Mouse (Mus musculus): ENCODE measurements at regions not wholly inside any gene's neighbourhood (a gene's known extent, or its start where the extent isn't known, plus 50 kb on each side); places are given as distances from the start of the nearest gene placed in this dataset.

DNA sequence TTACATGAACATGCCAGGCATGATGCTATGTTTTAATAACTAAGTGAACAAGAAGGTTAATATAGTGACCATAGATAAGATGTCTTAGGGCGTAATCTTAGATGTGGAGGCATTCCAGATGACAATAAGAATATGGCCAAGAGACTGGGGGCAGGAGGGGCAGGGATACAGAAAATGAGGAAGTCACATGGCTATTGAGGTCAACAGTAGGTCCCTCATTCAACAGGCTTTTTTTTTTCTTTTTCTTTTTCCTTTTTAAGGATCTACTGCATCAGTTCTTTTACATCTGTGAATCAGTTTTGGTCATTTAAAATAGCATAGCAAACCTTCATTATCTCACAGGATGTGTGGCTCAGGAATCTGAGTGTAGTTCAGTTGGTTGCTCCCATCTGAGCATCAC lies 80.4 kb upstream of the Tmem164 start:
- Histone ChIP-seq H3K4me1 (ENCODE audit: insufficient read depth) (no peaks in the 10 kb centered on the region), H3K9ac (replicated peaks) (no peak overlapping the region), H3K27ac (ENCODE audit: low read depth) (no peak overlapping the region), H3K27me3 (ENCODE audit: insufficient read depth, low read length) (peaks cover 3% of the 10 kb centered on the region; the same call in 1 of the 2 replicates), H3K4me2 (ENCODE audit: low read depth, low read length) (no peak overlapping the region), H3K9me3 (ENCODE audit: low read length) (no peaks in the 10 kb centered on the region), H3K36me3 (replicated peaks; ENCODE audit: insufficient read depth, low read length) (no peaks in the 10 kb centered on the region), H3K4me3 (ENCODE audit: low read depth, low read length) (no peak overlapping the region)
- no peak for TF ChIP-seq CTCF (IDR thresholded peaks at IDR 0.05; ENCODE audit: low read depth)
- TF ChIP-seq EP300 (IDR thresholded peaks at IDR 0.05; ENCODE audit: low read depth), result no peak
- DNase-seq (no peak), ATAC-seq (no peak)
- WGBS (ENCODE audit: insufficient replicate concordance), result 74% methylated on average over 1 of the region's 1 CpGs

DNA sequence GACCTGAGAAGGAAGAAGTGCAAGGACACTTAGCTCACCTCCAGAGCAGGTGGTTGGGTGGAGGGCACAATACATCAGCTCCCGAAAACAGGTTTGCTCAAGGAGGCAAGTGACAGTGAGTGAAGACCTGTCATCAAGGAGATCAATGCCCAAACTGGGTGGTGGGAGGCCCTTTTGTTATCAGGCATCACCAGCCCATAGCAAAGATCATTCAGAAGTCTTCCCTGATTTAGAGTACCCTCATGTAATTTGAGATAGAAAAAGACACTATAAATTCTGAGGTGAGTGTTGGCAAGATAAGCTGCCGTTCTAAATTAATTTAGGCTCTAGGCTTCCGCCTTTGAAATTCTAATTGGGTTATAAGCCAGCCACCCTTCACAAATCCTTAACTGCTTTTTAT lies 76.1 kb upstream of the Tmem164 start:
- Histone ChIP-seq H3K27me3 (ENCODE audit: insufficient read depth, low read length) (peaks cover 6% of the 10 kb centered on the region; the same call in 1 of the 2 replicates), H3K36me3 (replicated peaks; ENCODE audit: insufficient read depth, low read length) (no peaks in the 10 kb centered on the region), H3K4me2 (ENCODE audit: low read depth, low read length) (no peak overlapping the region), H3K4me3 (ENCODE audit: low read depth, low read length) (no peak overlapping the region), H3K4me1 (ENCODE audit: insufficient read depth) (no peaks in the 10 kb centered on the region), H3K9ac (replicated peaks) (no peak overlapping the region), H3K27ac (ENCODE audit: low read depth) (no peak overlapping the region), H3K9me3 (ENCODE audit: low read length) (no peaks in the 10 kb centered on the region)
- DNase-seq (no peak), ATAC-seq (no peak)
- TF ChIP-seq EP300 (IDR thresholded peaks at IDR 0.05; ENCODE audit: low read depth) (no peak), CTCF (IDR thresholded peaks at IDR 0.05; ENCODE audit: low read depth) (no peak)
- 59% methylated on average over 3 of the region's 3 CpGs for WGBS (ENCODE audit: insufficient replicate concordance)

DNA sequence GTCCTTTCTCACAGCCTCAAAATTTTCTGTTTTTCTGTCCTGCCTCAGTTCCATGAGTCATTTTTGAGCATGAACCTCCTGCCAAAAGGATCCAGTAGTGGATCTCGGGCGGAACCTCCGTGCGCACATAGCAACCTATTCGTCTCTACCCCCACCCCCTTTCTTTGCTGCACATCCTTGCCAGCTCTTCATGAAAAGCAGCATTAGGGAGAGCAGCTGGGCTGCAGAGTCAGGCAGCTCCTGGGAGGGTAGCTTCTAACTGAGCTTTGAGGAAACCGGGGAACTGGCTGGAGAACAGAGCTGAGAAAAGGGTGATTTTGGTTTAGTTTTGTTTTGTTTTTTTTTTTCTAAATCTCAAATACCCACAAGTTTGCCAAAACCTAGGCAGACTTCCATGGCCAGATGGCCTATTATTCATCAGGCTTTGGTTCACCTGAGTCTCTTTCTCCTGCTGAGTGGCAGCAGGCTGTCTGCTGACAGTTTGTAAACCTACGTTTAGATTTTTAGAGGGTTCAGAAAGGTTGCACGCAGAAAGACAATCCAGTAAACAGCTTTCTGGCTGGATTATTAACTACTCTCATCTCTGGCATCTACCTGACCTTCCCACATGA lies 74.5 kb upstream of the Tmem164 start:
- H3K9ac ChIP-seq (replicated peaks), result no peak overlapping the region
- H3K27ac ChIP-seq (ENCODE audit: low read depth), result no peak overlapping the region
- DNase-seq, result no peak
- 82% methylated on average over 8 of the region's 8 CpGs for WGBS (ENCODE audit: insufficient replicate concordance)
- peaks cover 3% of the 10 kb centered on the region; the same call in 1 of the 2 replicates for H3K27me3 ChIP-seq (ENCODE audit: insufficient read depth, low read length)
- H3K4me3 ChIP-seq (ENCODE audit: low read depth, low read length), result no peak overlapping the region
- no peaks in the 10 kb centered on the region for H3K9me3 ChIP-seq (ENCODE audit: low read length)
- no peak for TF ChIP-seq CTCF (IDR thresholded peaks at IDR 0.05; ENCODE audit: low read depth)
- no peak for TF ChIP-seq EP300 (IDR thresholded peaks at IDR 0.05; ENCODE audit: low read depth)
- no peaks in the 10 kb centered on the region for H3K4me1 ChIP-seq (ENCODE audit: insufficient read depth)
- no peak for ATAC-seq
- H3K36me3 ChIP-seq (replicated peaks; ENCODE audit: insufficient read depth, low read length), result no peaks in the 10 kb centered on the region
- no peak overlapping the region for H3K4me2 ChIP-seq (ENCODE audit: low read depth, low read length)

DNA sequence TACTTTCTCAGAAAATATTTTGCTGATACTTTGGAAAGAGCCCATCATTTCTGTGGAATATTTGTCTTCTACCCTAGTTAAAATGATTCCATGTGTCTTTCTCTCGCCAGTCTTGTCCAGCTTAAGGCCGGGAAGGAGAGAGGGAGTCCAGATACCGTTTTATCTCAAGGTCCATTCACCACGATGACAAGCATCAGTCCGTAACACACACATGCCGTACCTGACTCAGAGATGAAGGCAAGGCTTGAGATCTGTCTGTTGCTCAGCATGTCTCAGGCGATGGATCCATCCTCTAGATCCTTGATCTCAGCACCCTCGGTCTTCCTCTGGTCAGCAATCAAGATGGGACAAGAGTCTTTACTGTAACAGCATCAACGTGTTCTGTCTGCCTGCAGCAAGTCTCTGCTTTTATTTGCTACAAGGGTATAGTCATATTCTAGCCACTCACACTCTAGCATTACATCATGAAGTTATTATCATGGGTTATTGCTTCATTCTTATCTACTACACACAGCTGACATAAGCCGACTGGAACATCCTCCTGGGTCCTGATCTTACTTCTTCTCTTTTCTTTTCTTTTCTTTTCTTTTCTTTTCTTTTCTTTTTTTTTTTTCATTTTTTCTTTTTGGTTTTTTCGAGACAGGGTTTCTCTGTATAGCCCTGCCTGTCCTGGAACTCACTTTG lies 64.9 kb upstream of the Tmem164 start:
- Histone ChIP-seq H3K27me3 (ENCODE audit: insufficient read depth, low read length) (no peaks in the 10 kb centered on the region), H3K9ac (replicated peaks) (no peak overlapping the region), H3K36me3 (replicated peaks; ENCODE audit: insufficient read depth, low read length) (no peaks in the 10 kb centered on the region), H3K27ac (ENCODE audit: low read depth) (no peak overlapping the region), H3K4me3 (ENCODE audit: low read depth, low read length) (no peak overlapping the region), H3K4me1 (ENCODE audit: insufficient read depth) (no peaks in the 10 kb centered on the region), H3K4me2 (ENCODE audit: low read depth, low read length) (no peak overlapping the region), H3K9me3 (ENCODE audit: low read length) (no peaks in the 10 kb centered on the region)
- peak; percentile 45; the same call in 1 of the 2 replicates for ATAC-seq
- WGBS (ENCODE audit: insufficient replicate concordance), result 73% methylated on average over 11 of the region's 11 CpGs
- no peak for DNase-seq
- no peak for TF ChIP-seq EP300 (IDR thresholded peaks at IDR 0.05; ENCODE audit: low read depth)
- no peak for TF ChIP-seq CTCF (IDR thresholded peaks at IDR 0.05; ENCODE audit: low read depth)

DNA sequence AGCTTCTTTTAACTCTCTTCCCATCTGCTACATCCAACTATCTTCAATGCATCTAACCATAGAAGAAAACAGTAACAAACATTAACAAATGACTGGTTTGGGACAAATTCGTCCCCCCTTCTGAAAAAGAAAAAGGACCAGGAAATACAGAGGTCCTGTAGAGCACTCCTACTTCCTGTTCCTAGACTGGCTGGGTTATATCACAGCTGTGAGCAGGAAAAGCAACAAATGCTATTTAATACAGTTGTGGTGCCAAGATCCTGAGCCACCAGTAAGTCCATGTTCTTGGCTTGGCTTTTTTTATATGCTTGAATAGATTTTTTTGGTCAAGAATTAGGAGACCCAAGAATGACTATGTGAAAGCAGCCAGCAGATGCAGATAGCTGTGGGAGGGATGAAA lies 62.8 kb upstream of the Tmem164 start:
- 19% methylated on average over 1 of the region's 1 CpGs for WGBS (ENCODE audit: insufficient replicate concordance)
- Histone ChIP-seq H3K36me3 (replicated peaks; ENCODE audit: insufficient read depth, low read length) (no peaks in the 10 kb centered on the region), H3K9ac (replicated peaks) (no peak overlapping the region), H3K27ac (ENCODE audit: low read depth) (no peak overlapping the region), H3K9me3 (ENCODE audit: low read length) (no peaks in the 10 kb centered on the region), H3K4me3 (ENCODE audit: low read depth, low read length) (no peak overlapping the region), H3K4me1 (ENCODE audit: insufficient read depth) (no peaks in the 10 kb centered on the region), H3K4me2 (ENCODE audit: low read depth, low read length) (no peak overlapping the region), H3K27me3 (ENCODE audit: insufficient read depth, low read length) (no peaks in the 10 kb centered on the region; the same call in 1 of the 2 replicates)
- no peak for ATAC-seq
- no peak for TF ChIP-seq EP300 (IDR thresholded peaks at IDR 0.05; ENCODE audit: low read depth)
- TF ChIP-seq CTCF (IDR thresholded peaks at IDR 0.05; ENCODE audit: low read depth), result no peak
- DNase-seq, result no peak

DNA sequence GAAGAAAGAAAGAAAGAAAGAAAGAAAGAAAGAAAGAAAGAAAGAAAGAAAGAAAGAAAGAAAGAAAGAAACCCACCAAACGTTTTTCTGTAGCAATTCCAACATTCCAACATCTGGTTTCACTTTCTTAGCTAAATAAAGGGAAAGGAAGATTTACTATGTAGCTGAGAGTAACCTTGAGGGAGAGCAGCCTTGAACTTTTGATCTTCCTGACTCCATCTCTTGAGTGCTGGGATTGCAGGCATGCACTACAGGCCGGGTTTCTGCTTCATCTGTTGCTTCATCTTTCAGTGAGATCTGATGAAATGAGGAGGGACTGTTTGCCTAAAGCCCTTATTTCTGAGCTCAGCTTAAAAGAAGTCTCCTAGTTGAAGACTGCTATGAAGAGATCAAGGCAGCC lies 57.8 kb upstream of the Tmem164 start:
- Histone ChIP-seq H3K9ac (replicated peaks) (no peak overlapping the region), H3K4me3 (ENCODE audit: low read depth, low read length) (no peak overlapping the region), H3K9me3 (ENCODE audit: low read length) (no peaks in the 10 kb centered on the region), H3K4me1 (ENCODE audit: insufficient read depth) (no peaks in the 10 kb centered on the region), H3K4me2 (ENCODE audit: low read depth, low read length) (no peak overlapping the region), H3K27me3 (ENCODE audit: insufficient read depth, low read length) (no peaks in the 10 kb centered on the region; the same call in 1 of the 2 replicates), H3K27ac (ENCODE audit: low read depth) (no peak overlapping the region), H3K36me3 (replicated peaks; ENCODE audit: insufficient read depth, low read length) (no peaks in the 10 kb centered on the region)
- no peak for TF ChIP-seq CTCF (IDR thresholded peaks at IDR 0.05; ENCODE audit: low read depth)
- no peak for TF ChIP-seq EP300 (IDR thresholded peaks at IDR 0.05; ENCODE audit: low read depth)
- no peak for ATAC-seq
- WGBS (ENCODE audit: insufficient replicate concordance), result 31% methylated on average over 2 of the region's 2 CpGs
- DNase-seq, result no peak
